Mouse (Mus musculus) gastrocnemius, adult 2 months (tissue): ENCODE data around the gene Tmcc1. TPM values are rescaled to one million over a fixed set of nuclear protein-coding genes. Genes with fewer than 3 reads are reported as not detected.
A peak's percentile ranks its signal among the peaks of the same experiment; 100 is the strongest.
"Not testable (repeated sequence)": the region's sequence is repeated elsewhere in the genome, so short reads cannot be mapped to it uniquely, and the experiment has no call there.

Experiments used
- DNase-seq: peaks from one replicate; pipeline ENCODE4 v3.0.0; 2022
- H3K27ac ChIP-seq: fragments of 200-600 bp; 2 replicates; pipeline ENCODE4 v1.8.1; 2022; ENCODE audit warnings: mild to moderate bottlenecking
- H3K4me3 ChIP-seq: fragments of 200-600 bp; 2 replicates; pipeline ENCODE4 v1.8.1; 2022; ENCODE audit warnings: mild to moderate bottlenecking, moderate library complexity
- CTCF ChIP-seq: fragments of 200-600 bp; IDR thresholded peaks from 2 replicates; pipeline ENCODE4 v1.8.1; 2022; ENCODE audit warnings: antibody characterized with exemption, mild to moderate bottlenecking, moderate library complexity
- intact Hi-C: fragments of 180-260 bp; cut with DNase I; formaldehyde crosslinking; loops from one replicate; pipeline ENCODE4 v1.15.1; 2025
- total RNA-seq, 2 experiments: library from RNA; stranded (reverse); gene quantifications; 2 replicates each; pipeline ENCODE4 v1.2.3; 2021

Gene Tmcc1
- total RNA-seq, 2 experiments from 2014 or later, result 45.9 to 59.9 TPM

GRCm38 (mm10) chr6:116135971-116136632 lies 57.2 kb downstream of the Tmcc1 start:
- TF ChIP-seq CTCF, result peak; percentile 60
- intact Hi-C loops, result loop anchor here (5.0 kb wide), 2 partner anchors 234 to 289 kb away; no protein-coding TSS in a partner anchor
- Histone ChIP-seq H3K27ac (0 out of 2 replicates have a peak overlapping the region, but pooled peaks have one; percentile 2), H3K4me3 (no peak overlapping the region)
- no peak for DNase-seq

GRCm38 (mm10) chr6:116133756-116134155 lies 59.5 kb downstream of the Tmcc1 start:
- intact Hi-C loops, result no loop called here
- DNase-seq, result no peak
- TF ChIP-seq CTCF, result no peak
- Histone ChIP-seq H3K4me3 (peak overlapping the region; percentile 43; the same call in 1 of the 2 replicates), H3K27ac (no peak overlapping the region)

GRCm38 (mm10) chr6:116131771-116132170 lies 61.5 kb downstream of the Tmcc1 start:
- no peak overlapping the region for H3K27ac ChIP-seq
- intact Hi-C loops, result no loop called here
- no peak for DNase-seq
- H3K4me3 ChIP-seq, result no peak overlapping the region
- no peak for TF ChIP-seq CTCF

GRCm38 (mm10) chr6:116128710-116129109 lies 64.6 kb downstream of the Tmcc1 start:
- peak; percentile 91 for TF ChIP-seq CTCF
- intact Hi-C loops, result loop anchor here (2.0 kb wide), 1 partner anchor 118 kb away; no protein-coding TSS in a partner anchor
- H3K27ac ChIP-seq, result peak overlapping the region; percentile 79
- no peak overlapping the region for H3K4me3 ChIP-seq
- DNase-seq, result peak; percentile 34

GRCm38 (mm10) chr6:116127918-116128443 lies 65.3 kb downstream of the Tmcc1 start:
- H3K27ac ChIP-seq, result peak overlapping the region; percentile 79
- no peak for TF ChIP-seq CTCF
- no peak for DNase-seq
- intact Hi-C loops, result loop anchor here (2.0 kb wide), 1 partner anchor 117 kb away; no protein-coding TSS in a partner anchor
- no peak overlapping the region for H3K4me3 ChIP-seq

GRCm38 (mm10) chr6:116126577-116126976 lies 66.7 kb downstream of the Tmcc1 start:
- TF ChIP-seq CTCF, result no peak
- DNase-seq, result no peak
- Histone ChIP-seq H3K4me3 (no peak overlapping the region), H3K27ac (peak overlapping the region; percentile 6; the same call in 1 of the 2 replicates)
- intact Hi-C loops, result no loop called here

- H3K27ac ChIP-seq, result 0 out of 2 replicates have a peak overlapping the region, but pooled peaks have one; percentile 38
- H3K4me3 ChIP-seq, result no peak overlapping the region
- no peak for TF ChIP-seq CTCF
- intact Hi-C loops, result no loop called here
- DNase-seq, result no peak
These were observed 70.4 kb downstream of the Tmcc1 start for GRCm38 (mm10) chr6:116122881-116123280.

GRCm38 (mm10) chr6:116119669-116120068 lies 73.6 kb downstream of the Tmcc1 start:
- DNase-seq, result no peak
- intact Hi-C loops, result no loop called here
- peak overlapping the region; percentile 31; the same call in 1 of the 2 replicates for H3K27ac ChIP-seq
- TF ChIP-seq CTCF, result no peak
- H3K4me3 ChIP-seq, result no peak overlapping the region

GRCm38 (mm10) chr6:116116634-116117033 lies 76.7 kb downstream of the Tmcc1 start:
- TF ChIP-seq CTCF, result peak; percentile 41; the same call in 1 of the 2 replicates
- H3K4me3 ChIP-seq, intact Hi-C loops, H3K27ac ChIP-seq, DNase-seq: not testable (repeated sequence)

- Histone ChIP-seq H3K27ac (no peak overlapping the region), H3K4me3 (no peak overlapping the region)
- DNase-seq, result no peak
- TF ChIP-seq CTCF, result no peak
- intact Hi-C loops, result no loop called here
These were observed 82.7 kb downstream of the Tmcc1 start for GRCm38 (mm10) chr6:116110588-116110987.

GRCm38 (mm10) chr6:116107471-116108358 lies 85.6 kb downstream of the Tmcc1 start:
- Histone ChIP-seq H3K4me3 (peak overlapping the region; percentile 82), H3K27ac (peak overlapping the region; percentile 82)
- DNase-seq, result peak; percentile 65
- peak; percentile 18; the same call in 1 of the 2 replicates for TF ChIP-seq CTCF
- intact Hi-C loops, result loop anchor here (5.0 kb wide), 1 partner anchor 75 kb away; no protein-coding TSS in a partner anchor

- peak overlapping the region; percentile 82 for H3K27ac ChIP-seq
- H3K4me3 ChIP-seq, result peak overlapping the region; percentile 82
- peak; percentile 38 for DNase-seq
- TF ChIP-seq CTCF, result no peak
- intact Hi-C loops, result loop anchor here (5.0 kb wide), 1 partner anchor 75 kb away; no protein-coding TSS in a partner anchor
These were observed 86.3 kb downstream of the Tmcc1 start for GRCm38 (mm10) chr6:116106967-116107470.
